Mouse (Mus musculus) kidney, adult 2 months (tissue): ENCODE results near the gene Zfp239.

ENCODE experiments used
- CTCF ChIP-seq: fragments of 200-500 bp; conservative IDR thresholded peaks from 2 replicates; pipeline ENCODE4 v1.5.1; 2011; ENCODE audit warnings: low read depth, mild to moderate bottlenecking, control low read depth, low read length, moderate library complexity, mixed read lengths; ENCODE audit not compliant: insufficient read depth, insufficient read length
- POLR2A ChIP-seq: fragments of 200-500 bp; IDR thresholded peaks from one replicate; pipeline ENCODE4 v1.6.1; 2011; ENCODE audit warnings: low read depth, low read length, control low read depth

DNA sequence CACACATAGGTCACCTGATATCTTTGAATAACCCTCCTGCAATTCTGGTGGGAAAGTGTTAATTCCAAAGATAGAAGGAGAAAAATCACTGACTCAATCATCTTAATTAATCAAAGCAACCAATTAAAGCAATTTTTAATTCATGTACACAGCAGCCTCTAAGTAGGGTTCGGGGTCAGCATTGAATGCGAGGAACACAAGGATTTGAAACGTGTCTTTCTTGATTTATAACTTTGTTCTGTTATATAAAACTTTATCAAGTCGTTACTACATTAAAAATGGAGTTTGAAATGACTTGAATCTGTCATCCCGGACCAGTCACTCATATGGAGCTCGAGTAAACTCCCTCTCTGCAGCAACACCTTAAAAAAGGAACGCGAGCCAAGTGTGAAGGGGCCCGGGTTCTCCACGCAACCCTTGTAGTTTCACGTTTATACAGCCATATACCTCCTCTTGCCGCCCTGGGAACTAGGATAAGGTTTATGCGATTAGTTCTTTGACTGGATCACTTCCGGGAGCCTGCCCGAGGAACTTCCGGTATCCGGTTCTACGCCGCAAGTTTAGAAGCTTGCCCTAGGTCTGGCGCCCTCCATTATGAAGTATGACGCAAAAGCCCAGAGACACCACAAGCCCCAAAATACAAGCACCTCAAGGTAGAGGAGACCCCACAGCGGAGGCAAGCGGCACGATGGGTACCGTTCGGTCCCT, 17.0 kb downstream of the Zfp239 start:
- TF ChIP-seq CTCF (no peak), POLR2A (no peak)
